Mouse (Mus musculus) MEL (cell line): ENCODE data around the gene Polk. TPM values are rescaled to one million over a fixed set of nuclear protein-coding genes. Genes with fewer than 3 reads are reported as not detected.

ENCODE experiments used
- DNase-seq: peaks from one replicate; pipeline ENCODE4 v3.0.0; 2011; ENCODE audit warnings: low read depth, low spot score
- H3K27ac ChIP-seq: 2 replicates; pipeline ENCODE4 v1.5.1; 2012; ENCODE audit warnings: low read depth, mild to moderate bottlenecking, control low read depth, low read length, moderate library complexity; ENCODE audit not compliant: control insufficient read depth
- H3K27me3 ChIP-seq, 2 experiments: fragments of 150-350 bp in 1 of 2; sonication (generic) in 1 of 2; 2 replicates each; pipeline ENCODE4 v1.6.1; 2012; ENCODE audit warnings: low read length in 2 of 2, mild to moderate bottlenecking in 2 of 2, improper control_type of control experiment in 1 of 2, moderate library complexity in 1 of 2; ENCODE audit not compliant: insufficient read depth in 2 of 2, control insufficient read depth in 1 of 2
- H3K36me3 ChIP-seq, 2 experiments: 2 replicates each; pipeline ENCODE4 v1.6.1; 2012 to 2014; ENCODE audit warnings: low read length in 2 of 2, improper control_type of control experiment in 1 of 2, inconsistent platforms in 1 of 2, mild to moderate bottlenecking in 1 of 2; ENCODE audit not compliant: insufficient read depth in 2 of 2, control insufficient read depth in 1 of 2
- H3K4me1 ChIP-seq, 2 experiments: fragments of 150-350 bp in 1 of 2; sonication (generic) in 1 of 2; 2 replicates each; pipeline ENCODE4 v1.6.1; 2012; ENCODE audit warnings: low read length in 2 of 2, improper control_type of control experiment in 1 of 2, mild to moderate bottlenecking in 1 of 2; ENCODE audit not compliant: insufficient read depth in 2 of 2, control insufficient read depth in 1 of 2
- H3K4me3 ChIP-seq, 2 experiments: fragments of 150-350 bp in 1 of 2; sonication (generic) in 1 of 2; 2 replicates each; pipeline ENCODE4 v1.5.1; 2012; ENCODE audit warnings: low read depth in 2 of 2, low read length in 2 of 2, mild to moderate bottlenecking in 2 of 2, moderate library complexity in 2 of 2, control low read depth in 1 of 2, improper control_type of control experiment in 1 of 2; ENCODE audit not compliant: control insufficient read depth in 1 of 2, insufficient read depth in 1 of 2
- H3K79me2 ChIP-seq: 2 replicates; pipeline ENCODE4 v1.6.1; 2012; ENCODE audit warnings: mild to moderate bottlenecking, low read length, moderate library complexity; ENCODE audit not compliant: control insufficient read depth, poor library complexity, insufficient read depth
- H3K9ac ChIP-seq: 2 replicates; pipeline ENCODE4 v1.6.1; 2012; ENCODE audit warnings: low read depth, mild to moderate bottlenecking, control low read depth, low read length, moderate library complexity; ENCODE audit not compliant: control insufficient read depth, poor library complexity, severe bottlenecking
- H3K9me3 ChIP-seq: fragments of 150-350 bp; sonication (generic); replicated peaks from 2 replicates; pipeline ENCODE4 v1.6.1; 2012; ENCODE audit warnings: mild to moderate bottlenecking, low read length, improper control_type of control experiment, moderate library complexity; ENCODE audit not compliant: insufficient read depth
- BHLHE40 ChIP-seq: IDR thresholded peaks from 2 replicates; pipeline ENCODE4 v1.6.1; 2012; ENCODE audit warnings: low read depth, mild to moderate bottlenecking, inconsistent platforms, low read length, improper control_type of control experiment, borderline replicate concordance
- ETS1 ChIP-seq: IDR thresholded peaks from 2 replicates; pipeline ENCODE4 v1.6.1; 2012; ENCODE audit warnings: low read depth, mild to moderate bottlenecking, inconsistent platforms, low read length, improper control_type of control experiment, moderate library complexity
- JUND ChIP-seq: IDR thresholded peaks from 2 replicates; pipeline ENCODE4 v1.6.1; 2011; ENCODE audit warnings: low read depth, mild to moderate bottlenecking, improper control_type of control experiment, low read length
- KAT2A ChIP-seq: conservative IDR thresholded peaks from 2 replicates; pipeline ENCODE4 v1.6.1; 2012; ENCODE audit warnings: low read depth, low read length, improper control_type of control experiment, inconsistent platforms
- MAX ChIP-seq: IDR thresholded peaks from 2 replicates; pipeline ENCODE4 v1.6.1; 2011; ENCODE audit warnings: low read length, improper control_type of control experiment
- MXI1 ChIP-seq: IDR thresholded peaks from 2 replicates; pipeline ENCODE4 v1.6.1; 2011; ENCODE audit warnings: mild to moderate bottlenecking, low read depth, low read length, improper control_type of control experiment
- MYB ChIP-seq: IDR thresholded peaks from 2 replicates; pipeline ENCODE4 v1.6.1; 2011; ENCODE audit warnings: mild to moderate bottlenecking, low read depth, low read length, improper control_type of control experiment
- NRF1 ChIP-seq: IDR thresholded peaks from 2 replicates; pipeline ENCODE4 v1.6.1; 2014; ENCODE audit warnings: low read depth, mild to moderate bottlenecking, inconsistent platforms, low read length, improper control_type of control experiment, moderate library complexity; ENCODE audit not compliant: poor library complexity, insufficient read depth, severe bottlenecking
- POLR2A ChIP-seq, 2 experiments: IDR thresholded peaks; 2 replicates each; pipeline ENCODE4 v1.6.1; 2011 to 2012; ENCODE audit warnings: low read length in 2 of 2, mild to moderate bottlenecking in 2 of 2, control low read depth in 1 of 2, improper control_type of control experiment in 1 of 2, low read depth in 1 of 2, moderate library complexity in 1 of 2; ENCODE audit not compliant: control insufficient read depth in 1 of 2, insufficient read depth in 1 of 2, poor library complexity in 1 of 2
- POLR2AphosphoS5 ChIP-seq: IDR thresholded peaks from 2 replicates; pipeline ENCODE4 v1.6.1; 2012; ENCODE audit warnings: low read depth, borderline replicate concordance, mild to moderate bottlenecking, inconsistent platforms, low read length, moderate library complexity, mixed read lengths
- RAD21 ChIP-seq: IDR thresholded peaks from 2 replicates; pipeline ENCODE4 v1.6.1; 2011; ENCODE audit warnings: mild to moderate bottlenecking, low read depth, low read length, improper control_type of control experiment
- SIN3A ChIP-seq: IDR thresholded peaks from 2 replicates; pipeline ENCODE4 v1.6.1; 2012; ENCODE audit warnings: low read length, improper control_type of control experiment, inconsistent platforms
- SMC3 ChIP-seq: IDR thresholded peaks from 2 replicates; pipeline ENCODE4 v1.6.1; 2011; ENCODE audit warnings: low read depth, low read length, improper control_type of control experiment
- TBP ChIP-seq: IDR thresholded peaks from 2 replicates; pipeline ENCODE4 v1.8.0; 2011; ENCODE audit warnings: low read depth, low read length, improper control_type of control experiment
- TCF12 ChIP-seq: IDR thresholded peaks from 2 replicates; pipeline ENCODE4 v1.6.1; 2014; ENCODE audit warnings: low read depth, mild to moderate bottlenecking, inconsistent platforms, low read length, improper control_type of control experiment, moderate library complexity
- UBTF ChIP-seq: IDR thresholded peaks from 2 replicates; pipeline ENCODE4 v1.6.1; 2012; ENCODE audit warnings: low read depth, mild to moderate bottlenecking, inconsistent platforms, low read length, improper control_type of control experiment, moderate library complexity, borderline replicate concordance; ENCODE audit not compliant: insufficient read depth
- ZKSCAN1 ChIP-seq: IDR thresholded peaks from 2 replicates; pipeline ENCODE4 v1.6.1; 2012; ENCODE audit warnings: low read depth, mild to moderate bottlenecking, inconsistent platforms, low read length, improper control_type of control experiment, moderate library complexity
- ZNF384 ChIP-seq: IDR thresholded peaks from 2 replicates; pipeline ENCODE4 v1.6.1; 2012; ENCODE audit warnings: low read depth, mild to moderate bottlenecking, inconsistent platforms, low read length, improper control_type of control experiment
- polyA plus RNA-seq, 2 experiments: library from polyadenylated mRNA; stranded (reverse) in 1 of 2; unstranded in 1 of 2; fragments of >175 nt in 1 of 2; fragments of >200 nt in 1 of 2; gene quantifications; 2 replicates each; pipeline versions ENCODE4 v1.2.1 to v1.2.4; 2012; ENCODE audit warnings: low replicate concordance in 2 of 2, low read depth in 1 of 2; ENCODE audit not compliant: insufficient read length in 2 of 2, insufficient read depth in 1 of 2, missing spikeins in 1 of 2
- total RNA-seq: library from RNA; depleted of rRNA; stranded (reverse); fragments of 300-350 nt; gene quantifications from 2 replicates; pipeline ENCODE4 v1.2.3, GENCODE M21; 2012

Polk gene
- total and polyA plus RNA-seq, 3 experiments, result 2.9 to 3.6 TPM; not detected in 1

DNA sequence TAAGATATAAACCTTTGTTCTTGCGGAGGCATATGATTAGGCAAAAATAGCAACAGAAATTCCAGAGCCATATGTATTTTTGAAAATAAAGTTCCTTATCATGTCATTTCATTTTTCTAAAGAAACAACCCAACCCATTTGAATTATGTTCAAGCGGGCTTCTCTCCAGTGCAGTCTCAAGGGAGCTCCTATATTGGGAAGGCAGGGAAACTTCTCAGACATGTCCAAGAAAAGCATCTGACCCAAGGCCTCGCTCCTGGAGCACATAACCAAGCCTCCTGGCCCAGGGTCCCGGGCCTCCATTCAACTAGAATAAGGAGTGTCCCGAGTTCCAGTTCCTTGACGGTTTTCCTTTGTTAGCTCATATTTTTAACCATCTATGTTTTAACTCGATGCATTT lies 91.5 kb downstream of the Polk start:
- H3K9ac ChIP-seq, result no peak overlapping the region
- H3K27me3 ChIP-seq, result no peaks in the 10 kb centered on the region
- no peak overlapping the region for H3K4me3 ChIP-seq
- no peak for DNase-seq
- H3K4me1 ChIP-seq, result peaks cover 0 to 5% of the 10 kb centered on the region in 2 experiments; a peak in 2 of 4 replicates
- no peaks in the 10 kb centered on the region for H3K36me3 ChIP-seq
- H3K9me3 ChIP-seq, result no peaks in the 10 kb centered on the region
- H3K79me2 ChIP-seq, result no peaks in the 10 kb centered on the region
- H3K27ac ChIP-seq, result no peak overlapping the region
- TF ChIP-seq TCF12 (no peak), SMC3 (no peak), TBP (no peak), ZNF384 (no peak), MXI1 (no peak), ZKSCAN1 (no peak), NRF1 (no peak), POLR2AphosphoS5 (no peak), JUND (no peak)

DNA sequence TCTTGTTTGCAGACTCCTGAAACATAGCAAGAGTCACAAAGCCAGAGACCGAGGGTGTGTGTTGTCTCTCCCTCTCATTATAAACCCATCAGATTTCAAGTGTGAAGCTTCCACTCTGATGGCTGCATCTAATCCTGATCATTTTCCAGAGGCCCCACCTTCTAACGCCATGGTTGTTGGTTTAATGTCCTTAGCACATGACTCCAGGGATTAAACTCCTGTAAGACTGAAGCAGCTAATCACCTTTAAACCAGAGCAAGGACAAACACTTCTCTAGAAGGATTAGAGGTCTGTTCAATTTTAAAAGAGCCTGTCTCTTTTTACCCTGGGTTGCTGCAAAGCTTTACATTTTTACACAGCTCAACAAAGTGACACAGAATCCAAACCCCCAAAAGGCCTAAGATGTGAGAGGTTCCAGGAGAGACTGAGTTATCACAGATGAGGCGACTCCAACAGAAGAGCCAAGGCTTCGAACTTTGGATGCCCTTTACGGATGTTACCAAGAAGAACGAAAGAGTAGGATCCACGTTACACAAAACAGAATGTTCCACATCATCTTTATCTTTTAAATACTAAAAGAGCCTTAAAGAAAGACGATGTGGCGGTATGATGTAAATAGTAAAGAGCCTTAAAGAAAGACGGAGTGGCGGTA lies 92.0 kb downstream of the Polk start:
- Histone ChIP-seq H3K9ac (no peak overlapping the region), H3K36me3 (no peaks in the 10 kb centered on the region), H3K9me3 (no peaks in the 10 kb centered on the region), H3K27me3 (no peaks in the 10 kb centered on the region), H3K4me1 (peaks cover 0 to 5% of the 10 kb centered on the region in 2 experiments; a peak in 2 of 4 replicates), H3K79me2 (no peaks in the 10 kb centered on the region), H3K4me3 (no peak overlapping the region), H3K27ac (no peak overlapping the region)
- no peak for TF ChIP-seq TCF12
- TF ChIP-seq SIN3A, result no peak
- TF ChIP-seq RAD21, result no peak
- TF ChIP-seq UBTF, result no peak
- TF ChIP-seq BHLHE40, result no peak
- no peak for TF ChIP-seq MYB
- no peak for TF ChIP-seq SMC3
- TF ChIP-seq ZKSCAN1, result no peak
- TF ChIP-seq NRF1, result no peak
- no peak for TF ChIP-seq POLR2A (IDR thresholded peaks at IDR 0.05; ENCODE audit: control insufficient read depth in 1 of 2, insufficient read depth in 1 of 2, low read depth in 1 of 2, low read length in 2 of 2, poor library complexity in 1 of 2)
- no peak for TF ChIP-seq KAT2A
- TF ChIP-seq MAX, result no peak
- TF ChIP-seq ETS1, result no peak
- DNase-seq, result no peak
